Mouse (Mus musculus) lung, postnatal 0 days (tissue): ENCODE measurements around the gene Mbl2. TPM values are rescaled to one million over a fixed set of nuclear protein-coding genes. Genes with fewer than 3 reads are reported as not detected.
"Not testable (repeated sequence)": the region's sequence is repeated elsewhere in the genome, so short reads cannot be mapped to it uniquely, and the experiment has no call there.

Source experiments
- ATAC-seq: fragments of 200-750 bp; cut with Nextera tagmentation; 2 replicates; pipeline ENCODE4 v1.8.0; 2017; ENCODE audit warnings: moderate library complexity
- DNase-seq: peaks from one replicate; pipeline ENCODE4 v3.0.0-alpha.2; 2016; ENCODE audit warnings: low spot score
- H3K27ac ChIP-seq: fragments of 300-500 bp; sonication (generic); 2 replicates; pipeline ENCODE4 v1.5.1; 2014; ENCODE audit warnings: antibody characterized with exemption, mild to moderate bottlenecking, low read length, mixed read lengths
- H3K27me3 ChIP-seq: fragments of 300-500 bp; sonication (generic); replicated peaks from 2 replicates; pipeline ENCODE4 v1.6.1; 2014; ENCODE audit warnings: low read length, mixed read lengths; ENCODE audit not compliant: insufficient read depth
- H3K36me3 ChIP-seq: fragments of 300-500 bp; sonication (generic); 2 replicates; pipeline ENCODE4 v1.6.1; 2014; ENCODE audit warnings: low read length, mixed read lengths; ENCODE audit not compliant: insufficient read depth
- H3K4me1 ChIP-seq: fragments of 300-500 bp; sonication (generic); 2 replicates; pipeline ENCODE4 v1.6.1; 2014; ENCODE audit warnings: antibody characterized with exemption, low read depth, low read length, mixed read lengths; ENCODE audit not compliant: insufficient read depth
- H3K4me2 ChIP-seq: fragments of 300-500 bp; sonication (generic); replicated peaks from 2 replicates; pipeline ENCODE4 v1.6.1; 2014; ENCODE audit warnings: low read depth, mild to moderate bottlenecking, low read length, moderate library complexity, mixed read lengths
- H3K4me3 ChIP-seq: fragments of 300-500 bp; sonication (generic); 2 replicates; pipeline ENCODE4 v1.5.1; 2014; ENCODE audit warnings: low read depth, low read length
- H3K9ac ChIP-seq: fragments of 300-500 bp; sonication (generic); replicated peaks from 2 replicates; pipeline ENCODE4 v1.6.1; 2014; ENCODE audit warnings: low read depth, mild to moderate bottlenecking
- H3K9me3 ChIP-seq: fragments of 300-500 bp; sonication (generic); 2 replicates; pipeline ENCODE4 v1.6.1; 2016; ENCODE audit warnings: low read length, mixed read lengths
- CTCF ChIP-seq: IDR thresholded peaks from 2 replicates; pipeline ENCODE4 v1.5.1; 2016; ENCODE audit warnings: antibody characterized with exemption, mild to moderate bottlenecking
- EP300 ChIP-seq: IDR thresholded peaks from 2 replicates; pipeline ENCODE4 v1.6.1; 2016; ENCODE audit warnings: antibody characterized with exemption, mild to moderate bottlenecking, control low read depth
- WGBS: fragments of 180-500 bp; shearing (Covaris S2); extraction: QIAGEN DNeasy Blood & Tissue Kit; methylation state at CpG from one replicate; pipeline ENCODE4 v1.1.7; 2014; 5-methylcytosine and 5-hydroxymethylcytosine counted together
- polyA plus RNA-seq: library from polyadenylated mRNA; unstranded; fragments of >200 nt; fragmentation: Nextera tagmentation; extraction: Ambion mirVana; gene quantifications from 2 replicates; pipeline ENCODE4 v1.2.1, GENCODE M21; 2015

Mbl2 gene
- polyA plus RNA-seq, 1 experiment from 2014 or later, result not detected

DNA sequence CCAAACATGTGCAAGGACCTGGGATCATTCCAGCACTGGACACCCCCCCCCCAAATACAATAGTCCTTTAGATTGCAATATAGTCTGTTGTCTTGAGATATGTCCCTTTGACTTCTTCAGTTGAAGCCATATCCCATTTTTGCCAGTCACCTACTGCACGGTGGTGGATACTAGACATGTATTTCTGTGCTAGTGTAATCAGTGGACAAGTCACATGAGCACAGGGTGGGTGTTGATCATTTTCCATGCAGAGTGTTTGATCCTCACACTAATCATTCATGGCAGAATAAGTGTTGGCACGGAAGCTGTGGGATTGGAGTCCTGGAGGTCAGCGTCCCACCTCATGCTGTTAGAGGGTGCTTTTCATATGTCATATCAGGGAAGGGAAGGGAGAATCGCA is 26.9 kb upstream of the Mbl2 start:
- no peak overlapping the region for H3K27ac ChIP-seq

GRCm38 (mm10) chr19:30206981-30207380 is 25.8 kb upstream of the Mbl2 start:
- no peak for DNase-seq
- Histone ChIP-seq H3K36me3 (no peaks in the 10 kb centered on the region), H3K27me3 (no peaks in the 10 kb centered on the region), H3K9me3 (no peaks in the 10 kb centered on the region), H3K27ac (no peak overlapping the region), H3K4me1 (no peaks in the 10 kb centered on the region), H3K4me3 (no peak overlapping the region), H3K4me2 (no peak overlapping the region), H3K9ac (no peak overlapping the region)
- 64% methylated on average over 1 of the region's 1 CpGs for WGBS
- no peak for TF ChIP-seq CTCF
- TF ChIP-seq EP300, result no peak
- no peak for ATAC-seq

More for the DNA sequence above, 26.9 kb upstream of the Mbl2 start:
- 78% methylated on average over 4 of the region's 4 CpGs for whole genome bisulfite sequencing
- H3K9me3 ChIP-seq, result no peaks in the 10 kb centered on the region
- TF ChIP-seq EP300 (no peak), CTCF (no peak)
- ATAC-seq (no peak), DNase-seq (no peak)
- H3K4me1 ChIP-seq, result no peaks in the 10 kb centered on the region
- H3K27me3 ChIP-seq, result no peaks in the 10 kb centered on the region
- no peak overlapping the region for H3K4me3 ChIP-seq
- H3K4me2 ChIP-seq, result no peak overlapping the region
- no peaks in the 10 kb centered on the region for H3K36me3 ChIP-seq
- H3K9ac ChIP-seq, result no peak overlapping the region

DNA sequence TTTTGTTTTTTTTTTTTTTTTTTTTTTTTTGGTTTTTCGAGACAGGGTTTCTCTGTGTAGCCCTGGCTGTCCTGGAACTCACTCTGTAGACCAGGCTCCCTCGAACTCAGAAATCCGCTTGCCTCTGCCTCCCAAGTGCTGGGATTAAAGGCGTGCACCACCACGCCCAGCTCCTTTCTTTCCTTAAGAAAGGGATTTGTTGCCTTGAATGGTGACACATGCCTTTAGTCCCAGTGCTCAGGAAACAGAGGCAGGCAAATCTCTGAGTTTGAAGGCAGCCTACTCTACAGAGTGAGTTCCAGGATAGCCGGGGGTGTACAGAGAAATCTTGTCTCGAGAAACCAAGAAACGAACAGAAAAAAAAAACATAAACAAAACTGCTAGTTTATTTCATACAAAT is 23.7 kb upstream of the Mbl2 start:
- not testable (repeated sequence) for H3K4me3 ChIP-seq, H3K27ac ChIP-seq, H3K36me3 ChIP-seq, H3K4me1 ChIP-seq, H3K4me2 ChIP-seq, H3K9me3 ChIP-seq, DNase-seq, H3K9ac ChIP-seq, ATAC-seq, H3K27me3 ChIP-seq
- WGBS, result 78% methylated on average over 8 of the region's 8 CpGs

GRCm38 (mm10) chr19:30214026-30214425 is 18.7 kb upstream of the Mbl2 start:
- no peak for ATAC-seq
- H3K4me2 ChIP-seq, result no peak overlapping the region
- 42% methylated on average over 2 of the region's 2 CpGs for WGBS
- H3K4me1 ChIP-seq, result no peaks in the 10 kb centered on the region
- H3K27me3 ChIP-seq, result no peaks in the 10 kb centered on the region
- no peak overlapping the region for H3K27ac ChIP-seq
- H3K4me3 ChIP-seq, result no peak overlapping the region
- no peak for DNase-seq
- H3K9ac ChIP-seq, result no peak overlapping the region
- H3K9me3 ChIP-seq, result no peaks in the 10 kb centered on the region
- TF ChIP-seq CTCF (no peak), EP300 (no peak)
- no peaks in the 10 kb centered on the region for H3K36me3 ChIP-seq

DNA sequence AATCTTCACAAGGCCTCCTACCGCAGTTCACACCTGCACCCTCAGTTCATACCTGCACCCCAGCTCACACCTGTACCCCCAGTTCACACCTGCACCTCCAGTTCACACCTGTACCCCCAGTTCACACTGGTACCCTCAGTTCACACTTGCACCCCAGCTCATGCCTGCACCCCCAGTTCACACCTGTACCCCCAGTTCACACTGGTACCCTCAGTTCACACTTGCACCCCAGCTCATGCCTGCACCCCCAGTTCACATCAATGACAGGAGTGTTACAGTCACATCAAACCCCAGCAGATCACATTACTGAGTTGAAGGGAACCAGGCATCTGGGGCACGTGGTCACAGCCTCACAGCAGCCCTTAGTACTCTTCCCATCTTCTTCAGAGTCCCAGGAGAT is 17.0 kb upstream of the Mbl2 start:
- not testable (repeated sequence) for H3K4me1 ChIP-seq, DNase-seq, H3K4me3 ChIP-seq, H3K9me3 ChIP-seq, H3K27ac ChIP-seq, H3K27me3 ChIP-seq, H3K9ac ChIP-seq, H3K36me3 ChIP-seq, ATAC-seq, H3K4me2 ChIP-seq
- WGBS, result 65% methylated on average over 2 of the region's 2 CpGs

DNA sequence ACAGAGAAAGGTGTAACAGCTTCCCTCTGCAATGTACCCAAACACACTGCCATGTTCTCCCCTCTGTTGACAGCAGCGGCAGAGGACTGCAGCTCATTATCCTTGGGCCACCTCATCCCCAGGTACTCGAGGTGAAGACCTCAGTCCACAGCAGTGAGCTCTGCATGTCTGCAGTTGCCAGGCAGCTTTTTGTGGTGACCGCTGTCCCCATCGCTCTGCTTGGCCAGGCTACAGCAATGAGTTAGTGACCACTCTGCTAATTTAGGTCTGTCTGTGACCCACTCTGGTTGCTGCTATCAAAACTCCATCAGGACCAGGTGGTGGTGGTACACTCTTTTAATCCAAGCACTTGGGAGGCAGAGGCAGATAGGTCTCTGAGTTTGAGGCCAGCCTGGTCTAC is 16.6 kb upstream of the Mbl2 start:
- DNase-seq (no peak), ATAC-seq (no peak)
- Histone ChIP-seq H3K4me3 (no peak overlapping the region), H3K4me1 (no peaks in the 10 kb centered on the region), H3K27ac (no peak overlapping the region), H3K9ac (no peak overlapping the region), H3K4me2 (no peak overlapping the region), H3K9me3 (no peaks in the 10 kb centered on the region), H3K36me3 (no peaks in the 10 kb centered on the region), H3K27me3 (no peaks in the 10 kb centered on the region)
- 66% methylated on average over 4 of the region's 4 CpGs for WGBS
- TF ChIP-seq EP300 (no peak), CTCF (no peak)

DNA sequence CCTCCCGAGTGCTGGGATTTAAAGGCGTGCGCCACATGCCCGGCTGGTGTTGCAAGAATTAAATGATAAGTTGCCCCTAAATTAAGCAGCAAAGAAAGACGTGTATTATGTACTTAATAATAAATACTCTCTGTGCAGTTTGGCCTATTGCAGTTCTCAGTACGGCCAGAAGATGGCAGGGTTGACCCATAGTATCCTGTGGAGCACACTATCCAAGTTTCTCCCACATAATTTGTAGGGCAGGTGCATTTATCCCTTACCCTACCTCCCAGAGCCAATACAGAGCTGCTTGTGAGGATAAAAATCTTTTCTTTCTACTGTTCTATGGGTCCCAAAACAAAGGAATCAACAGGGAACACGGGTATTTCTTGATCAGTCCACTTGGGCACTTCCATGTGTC is 15.4 kb upstream of the Mbl2 start:
- no peaks in the 10 kb centered on the region for H3K36me3 ChIP-seq
- no peaks in the 10 kb centered on the region for H3K27me3 ChIP-seq
- WGBS, result 18% methylated on average over 7 of the region's 7 CpGs
- H3K4me3 ChIP-seq, result no peak overlapping the region
- no peaks in the 10 kb centered on the region for H3K4me1 ChIP-seq
- H3K9me3 ChIP-seq, result no peaks in the 10 kb centered on the region
- ATAC-seq, result 0 out of 2 replicates have a peak, but pooled peaks have one; percentile 16
- H3K27ac ChIP-seq, result no peak overlapping the region
- DNase-seq, result peak; percentile 33
- TF ChIP-seq CTCF (peak; percentile 86), EP300 (no peak)
- H3K9ac ChIP-seq, result no peak overlapping the region
- H3K4me2 ChIP-seq, result no peak overlapping the region

DNA sequence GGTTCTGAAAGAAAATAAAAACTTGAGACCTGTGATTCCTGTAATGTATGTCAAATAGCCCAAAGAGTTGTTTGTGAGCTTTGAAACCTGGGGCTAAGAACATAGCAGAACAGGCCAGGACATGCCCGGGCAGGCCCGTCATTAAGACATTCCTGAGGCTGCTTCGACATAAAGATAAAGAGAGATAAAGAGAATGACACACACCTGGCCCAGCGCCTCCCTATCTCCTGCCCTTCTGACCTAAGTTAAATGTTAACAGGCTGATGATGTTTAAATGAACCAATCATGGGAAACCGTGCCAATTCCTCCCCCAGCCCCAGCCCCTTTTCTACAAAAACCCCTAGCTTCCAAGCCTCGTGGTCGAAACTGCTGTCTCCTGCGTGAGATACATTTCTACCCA is 10.1 kb upstream of the Mbl2 start:
- H3K4me2 ChIP-seq, H3K27me3 ChIP-seq, H3K9me3 ChIP-seq, H3K9ac ChIP-seq, H3K27ac ChIP-seq, ATAC-seq, DNase-seq, H3K36me3 ChIP-seq, H3K4me1 ChIP-seq, H3K4me3 ChIP-seq: not testable (repeated sequence)
- whole genome bisulfite sequencing, result 39% methylated on average over 8 of the region's 8 CpGs
